Mouse (Mus musculus) embryo, embryonic 10 days (tissue): ENCODE measurements at regions not wholly inside any gene's neighbourhood (a gene's known extent, or its start where the extent isn't known, plus 50 kb on each side); places are given as distances from the start of the nearest gene placed in this dataset.
"Not testable (repeated sequence)": the region's sequence is repeated elsewhere in the genome, so short reads cannot be mapped to it uniquely, and the experiment has no call there.

Source experiments
- DNase-seq: peaks from one replicate; pipeline ENCODE4 v3.0.0-alpha.2; 2015; ENCODE audit warnings: low spot score

- DNase-seq, result no peak
Observed at GRCm38 (mm10) chr10:46100837-46101236, 523.2 kb downstream of the Hace1 start.

- DNase-seq, result no peak
Observed at GRCm38 (mm10) chr10:46108810-46109209, 531.2 kb downstream of the Hace1 start.

GRCm38 (mm10) chr10:46114631-46115130, 537.1 kb downstream of the Hace1 start:
- DNase-seq, result no peak

DNA sequence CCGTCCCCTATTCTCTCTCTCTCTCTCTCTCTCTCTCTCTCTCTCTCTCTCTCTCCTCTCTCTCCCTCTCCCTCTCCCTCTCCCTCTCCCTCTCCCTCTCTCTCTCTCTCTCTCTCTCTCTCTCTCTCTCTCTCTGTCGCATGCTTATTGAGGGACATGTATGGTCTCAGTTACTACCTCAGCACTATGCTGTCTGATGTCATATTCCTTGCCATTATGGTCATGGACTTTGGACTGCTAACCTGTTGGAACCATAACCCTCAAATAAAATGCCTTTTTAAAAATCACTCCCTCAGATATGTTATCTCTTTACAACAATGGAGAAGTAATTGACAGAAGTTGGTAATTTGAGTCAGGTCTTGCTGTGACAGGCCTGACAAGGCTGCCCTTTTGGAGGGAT, 544.8 kb downstream of the Hace1 start:
- not testable (repeated sequence) for DNase-seq

DNA sequence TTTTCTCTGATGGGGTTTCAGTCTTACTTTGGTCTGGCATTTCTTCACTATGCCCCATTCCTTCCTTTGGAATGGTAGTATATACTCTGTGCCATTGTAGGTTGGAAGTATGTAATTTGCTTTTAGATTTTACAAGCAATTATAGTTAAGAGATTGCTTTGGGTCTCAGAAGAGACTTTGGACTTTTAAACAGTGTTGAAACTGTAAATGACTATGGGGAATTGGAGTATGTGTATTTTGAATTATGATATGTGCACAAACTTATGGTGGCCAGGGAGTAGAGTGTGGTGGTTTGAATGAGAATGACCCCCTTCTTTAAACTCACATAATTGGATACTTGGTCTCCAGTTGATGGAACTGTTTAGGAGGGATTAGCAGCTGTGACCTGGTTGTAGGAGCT, 546.2 kb downstream of the Hace1 start:
- no peak for DNase-seq

GRCm38 (mm10) chr10:46135120-46135748, 557.6 kb downstream of the Hace1 start:
- DNase-seq, result no peak

DNA sequence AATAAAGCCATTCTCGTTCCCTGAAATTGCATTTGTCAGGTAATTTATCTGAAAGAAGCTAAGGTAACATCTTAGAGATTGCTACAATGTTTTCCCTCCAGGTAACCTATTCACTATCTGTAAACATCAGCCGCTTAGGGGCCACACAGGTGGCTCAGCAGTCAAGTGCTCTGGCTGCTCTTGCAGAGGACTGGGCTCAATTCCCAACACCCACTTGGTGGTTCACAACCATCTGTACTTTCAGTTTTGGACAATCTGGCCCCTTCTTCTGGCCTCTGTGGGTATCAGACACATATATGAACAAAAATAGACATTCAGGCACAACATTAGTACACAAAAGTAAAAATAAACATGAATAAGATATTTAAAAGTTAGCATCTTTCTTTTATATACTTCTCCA, 596.4 kb downstream of the Hace1 start:
- DNase-seq, result no peak

GRCm38 (mm10) chr10:46185763-46186458, 608.3 kb downstream of the Hace1 start:
- DNase-seq, result no peak

DNA sequence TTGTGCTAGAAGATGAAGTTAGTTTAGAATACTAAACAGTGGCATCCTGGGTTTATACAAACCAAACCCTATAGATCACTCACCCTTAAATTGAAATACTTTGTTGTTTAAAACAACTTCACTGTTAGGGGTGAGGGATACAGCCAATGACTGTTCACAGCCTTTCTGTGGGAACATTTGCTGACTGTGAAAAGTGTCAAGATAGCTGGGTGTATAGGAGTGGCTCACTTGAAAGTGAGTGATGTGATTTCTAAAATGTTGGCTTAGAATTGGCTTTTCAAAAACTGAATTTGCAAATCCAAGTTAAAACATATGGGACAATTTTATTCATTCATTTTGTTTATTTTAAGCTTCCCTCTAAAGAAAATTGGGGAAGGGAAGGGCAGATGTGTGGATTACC, 616.5 kb downstream of the Hace1 start:
- no peak for DNase-seq

- no peak for DNase-seq
Observed at GRCm38 (mm10) chr10:46226837-46227402, 649.3 kb downstream of the Hace1 start.

- DNase-seq, result no peak
Observed at GRCm38 (mm10) chr10:46229608-46230007, 652.0 kb downstream of the Hace1 start.

GRCm38 (mm10) chr10:46235581-46235980, 658.0 kb downstream of the Hace1 start:
- DNase-seq, result no peak

DNA sequence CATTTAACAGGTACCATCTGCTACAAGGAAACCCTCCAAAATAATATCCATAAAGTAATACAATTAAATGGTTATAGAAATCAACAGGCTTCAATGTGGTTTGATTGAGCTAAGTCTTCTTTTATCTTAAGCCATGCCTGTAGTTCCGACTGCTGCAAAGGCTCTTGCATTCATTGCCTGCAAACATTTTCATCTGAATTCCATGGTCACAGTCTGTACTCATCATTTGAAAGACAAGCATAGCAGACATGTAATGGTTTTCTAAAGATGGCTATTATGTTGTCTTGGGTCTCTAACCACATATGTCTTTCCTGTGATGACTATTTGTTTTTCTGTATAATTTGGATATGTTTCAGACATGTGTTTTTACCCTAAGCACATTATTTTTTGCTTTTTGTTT, 677.9 kb downstream of the Hace1 start:
- DNase-seq, result no peak

DNA sequence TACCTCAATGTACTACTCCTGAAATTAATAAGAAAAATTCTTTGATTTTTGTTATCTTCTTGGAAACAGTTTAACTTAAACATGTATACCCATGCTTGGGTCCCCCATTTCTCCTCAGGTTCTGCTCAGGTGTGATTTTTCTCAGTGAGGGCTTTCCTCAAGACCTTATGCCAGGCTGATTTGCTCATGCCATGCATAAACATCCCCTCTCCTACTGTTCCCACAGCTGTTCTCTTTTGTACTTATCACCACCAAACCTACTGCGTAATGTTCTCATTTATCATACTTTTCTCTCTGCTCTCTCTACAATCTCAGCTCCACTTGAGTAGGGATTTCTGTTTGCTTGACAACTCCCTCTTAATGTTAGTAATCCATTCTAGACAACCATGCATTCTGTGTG, 692.1 kb downstream of the Hace1 start:
- DNase-seq, result no peak

DNA sequence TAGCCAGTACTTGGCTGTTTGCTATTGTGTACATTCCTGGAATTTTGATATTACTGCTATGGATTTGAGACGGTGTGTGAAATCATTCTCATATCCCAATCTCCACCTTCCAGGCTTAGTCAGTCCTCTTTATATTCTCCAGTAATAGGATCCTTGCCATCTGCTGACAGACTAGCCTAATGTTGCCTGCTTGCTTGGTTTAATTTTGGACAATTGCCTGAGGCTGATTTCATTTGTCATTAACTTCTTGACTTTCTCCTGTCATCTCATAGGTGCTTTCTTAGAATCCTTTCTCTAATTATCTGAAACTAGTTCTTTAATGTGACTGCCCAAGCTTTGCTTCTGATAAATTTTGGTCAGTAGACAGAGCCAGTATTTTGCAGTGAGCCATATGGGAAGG, 696.2 kb downstream of the Hace1 start:
- no peak for DNase-seq

DNA sequence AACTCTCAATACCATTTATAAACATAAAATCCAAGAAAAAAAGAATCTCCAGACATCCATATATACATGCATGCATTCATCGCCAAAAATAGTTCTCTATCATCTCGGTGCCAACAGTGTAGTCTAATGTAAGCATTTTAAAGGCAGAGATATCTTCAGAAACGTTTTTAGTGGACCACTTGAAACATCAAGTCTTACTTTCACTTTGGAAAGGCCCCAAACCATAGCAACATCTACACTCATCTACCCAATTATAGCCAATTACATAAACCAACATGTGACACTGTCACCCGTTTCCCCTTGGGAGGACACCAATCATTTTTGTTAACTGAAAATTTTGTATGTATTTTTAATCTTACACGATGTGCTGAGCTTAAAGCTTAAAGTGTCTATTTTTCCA, 716.7 kb downstream of the Hace1 start:
- DNase-seq, result no peak

- no peak for DNase-seq
Observed at GRCm38 (mm10) chr10:46298352-46298751, 720.7 kb downstream of the Hace1 start.

GRCm38 (mm10) chr10:46299521-46299920, 721.9 kb downstream of the Hace1 start:
- no peak for DNase-seq

DNA sequence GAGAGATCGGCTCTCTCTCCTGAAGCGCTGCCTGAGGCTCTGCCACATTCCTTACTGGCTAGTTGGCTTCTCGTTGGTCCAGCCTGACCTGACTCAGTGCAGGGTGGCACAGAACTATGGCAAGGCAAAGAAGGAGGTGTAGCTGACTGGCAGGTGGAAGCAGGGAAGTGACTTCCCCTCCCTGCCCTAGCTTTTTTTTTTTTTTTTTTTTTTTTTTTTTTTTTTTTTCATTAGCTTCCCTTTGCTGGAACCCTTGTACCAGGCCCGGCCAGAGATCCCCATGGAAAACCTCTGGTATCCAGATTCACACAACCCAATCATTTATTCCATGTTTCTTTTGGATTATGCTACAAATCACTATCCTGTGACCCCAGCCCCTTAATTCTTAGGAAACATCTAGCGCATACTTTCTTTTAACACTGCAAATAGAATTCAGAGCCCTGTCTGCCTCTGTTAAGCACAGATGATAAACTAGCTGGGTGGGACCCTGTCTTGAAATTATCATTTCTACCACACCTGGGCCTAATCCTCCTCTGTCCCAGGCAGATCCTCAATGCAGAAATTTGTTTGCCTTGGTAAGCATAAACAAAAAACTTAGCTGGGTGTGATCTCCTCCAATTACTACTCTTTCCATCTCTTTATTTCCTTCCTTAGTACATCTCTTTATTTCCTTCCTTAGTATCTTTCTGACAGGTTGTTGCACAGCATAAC, 742.9 kb downstream of the Hace1 start:
- no peak for DNase-seq

GRCm38 (mm10) chr10:46321040-46321439, 743.4 kb downstream of the Hace1 start:
- DNase-seq, result no peak

DNA sequence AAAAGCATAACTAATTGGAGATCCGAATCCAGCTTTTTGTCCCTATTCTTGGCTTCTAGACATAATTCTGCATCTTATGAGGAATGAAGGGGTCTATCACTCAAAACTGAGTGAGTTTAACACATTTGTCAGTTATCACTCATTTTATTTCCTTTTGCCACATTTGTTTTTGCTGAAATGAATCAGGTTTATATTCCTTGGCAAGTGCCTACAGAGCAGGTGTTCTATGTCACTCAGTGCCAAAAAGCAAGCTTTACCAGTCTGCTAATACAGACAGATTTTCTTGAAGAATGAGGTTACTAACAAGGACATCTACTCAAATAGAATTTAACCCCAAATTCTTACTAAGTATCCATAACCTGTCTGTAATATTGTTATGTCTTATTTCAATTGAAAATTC, 751.4 kb downstream of the Hace1 start:
- DNase-seq, result no peak

DNA sequence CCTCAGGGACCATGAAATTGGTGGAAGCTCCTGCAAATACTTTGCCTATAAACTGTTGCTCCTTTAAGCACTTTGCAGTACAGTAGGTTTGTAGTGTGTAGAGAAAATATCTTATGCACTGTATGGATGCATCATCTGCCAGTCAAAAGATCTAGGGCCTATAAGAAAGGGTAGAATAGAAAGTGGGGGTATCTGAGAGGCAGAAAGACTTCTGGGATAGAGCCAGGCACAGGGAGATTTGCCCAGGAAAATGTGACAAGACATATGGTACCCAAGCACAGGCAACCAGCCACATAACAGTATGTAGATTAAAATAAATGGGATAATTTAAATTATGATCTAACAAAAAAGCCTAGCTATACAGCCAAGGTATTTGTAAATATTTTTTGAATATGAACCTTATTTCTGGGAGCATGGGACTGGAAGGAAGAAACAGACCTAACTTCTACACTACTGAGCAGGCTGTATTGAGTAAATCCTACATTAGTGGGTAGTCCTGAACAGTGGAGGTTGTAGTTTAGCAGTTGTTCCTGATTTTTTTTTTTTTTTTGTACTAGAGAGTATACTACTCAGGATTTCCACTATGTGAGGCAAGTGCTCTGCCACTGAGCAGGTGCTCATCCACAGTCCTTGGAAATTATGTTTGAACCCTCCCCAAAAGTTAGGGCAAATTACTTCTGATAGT, 754.1 kb downstream of the Hace1 start:
- no peak for DNase-seq
